Mouse (Mus musculus) myocyte (in vitro differentiated cells): ENCODE measurements around the gene March7.

ENCODE experiments used
- E2F4 ChIP-seq: IDR thresholded peaks from one replicate; pipeline ENCODE4 v1.6.1; 2011; ENCODE audit warnings: mild to moderate bottlenecking, control low read depth, moderate library complexity; ENCODE audit not compliant: insufficient read depth
- POLR2A ChIP-seq: IDR thresholded peaks from one replicate; pipeline ENCODE4 v1.6.1; 2011; ENCODE audit warnings: low read depth, mild to moderate bottlenecking, control low read depth, moderate library complexity; ENCODE audit not compliant: insufficient read length
- POLR2AphosphoS2 ChIP-seq: IDR thresholded peaks from one replicate; pipeline ENCODE4 v1.6.1; 2011; ENCODE audit warnings: low read depth, control low read depth; ENCODE audit not compliant: insufficient read length
- TCF12 ChIP-seq: IDR thresholded peaks from one replicate; pipeline ENCODE4 v1.6.1; 2011; ENCODE audit warnings: mild to moderate bottlenecking, control low read depth; ENCODE audit not compliant: poor library complexity, insufficient read depth, severe bottlenecking
- TCF3 ChIP-seq: IDR thresholded peaks from one replicate; pipeline ENCODE4 v1.6.1; 2011; ENCODE audit warnings: low read depth, control low read depth; ENCODE audit not compliant: insufficient read length

GRCm38 (mm10) chr2:60209122-60209611 lies 520 bp upstream of the March7 start:
- TF ChIP-seq POLR2A, result no peak
- TF ChIP-seq E2F4, result no peak
- no peak for TF ChIP-seq POLR2AphosphoS2
- TF ChIP-seq TCF3, result no peak
- no peak for TF ChIP-seq TCF12
